Mouse (Mus musculus) neural tube, embryonic 14.5 days (tissue): Measurements from ENCODE around the gene Rhbdf2. TPM values are rescaled to one million over a fixed set of nuclear protein-coding genes. Genes with fewer than 3 reads are reported as not detected.

ENCODE experiments used
- ATAC-seq: fragments of 200-750 bp; cut with Nextera tagmentation; 2 replicates; pipeline ENCODE4 v1.8.0; 2017; ENCODE audit warnings: low read depth, mild to moderate bottlenecking, moderate TSS enrichment, moderate library complexity
- H3K27ac ChIP-seq: fragments of 300-500 bp; sonication (generic); 2 replicates; pipeline ENCODE4 v1.5.1; 2014; ENCODE audit warnings: low read depth, mild to moderate bottlenecking, control low read depth, low read length, moderate library complexity, mixed read lengths
- H3K27me3 ChIP-seq: fragments of 300-500 bp; sonication (generic); 2 replicates; pipeline ENCODE4 v1.6.1; 2014; ENCODE audit warnings: low read length; ENCODE audit not compliant: control insufficient read depth, insufficient read depth
- H3K36me3 ChIP-seq: fragments of 300-500 bp; sonication (generic); 2 replicates; pipeline ENCODE4 v1.6.1; 2014; ENCODE audit warnings: low read length, mixed read lengths; ENCODE audit not compliant: control insufficient read depth, insufficient read depth
- H3K4me1 ChIP-seq: fragments of 300-500 bp; sonication (generic); 2 replicates; pipeline ENCODE4 v1.6.1; 2014; ENCODE audit warnings: low read length; ENCODE audit not compliant: control insufficient read depth, insufficient read depth
- H3K4me2 ChIP-seq: fragments of 300-500 bp; sonication (generic); 2 replicates; pipeline ENCODE4 v1.6.1; 2014; ENCODE audit warnings: mild to moderate bottlenecking, low read depth, low read length, control low read depth
- H3K4me3 ChIP-seq: fragments of 300-500 bp; sonication (generic); 2 replicates; pipeline ENCODE4 v1.5.1; 2014; ENCODE audit warnings: low read depth, low read length, control low read depth, mixed read lengths
- H3K9ac ChIP-seq: fragments of 300-500 bp; sonication (generic); replicated peaks from 2 replicates; pipeline ENCODE4 v1.6.1; 2014; ENCODE audit warnings: low read depth, mild to moderate bottlenecking, control low read depth, low read length, mixed read lengths
- H3K9me3 ChIP-seq: fragments of 300-500 bp; sonication (generic); 2 replicates; pipeline ENCODE4 v1.6.1; 2016; ENCODE audit warnings: low read length; ENCODE audit not compliant: control insufficient read depth
- WGBS: fragments of 180-500 bp; shearing (Covaris S2); extraction: QIAGEN DNeasy Blood & Tissue Kit; methylation state at CpG from one replicate; pipeline ENCODE4 v1.1.7; 2014; 5-methylcytosine and 5-hydroxymethylcytosine counted together
- polyA plus RNA-seq: library from polyadenylated mRNA; unstranded; fragments of >200 nt; fragmentation: Nextera tagmentation; extraction: Ambion mirVana; gene quantifications from 2 replicates; pipeline ENCODE4 v1.2.1, GENCODE M21; 2014

Gene Rhbdf2
- polyA plus RNA-seq, 1 experiment from 2014 or later, result 0.52 TPM

GRCm38 (mm10) chr11:116661948-116662377 lies 35.1 kb upstream of the Rhbdf2 start:
- Histone ChIP-seq H3K27ac (peak overlapping the region; percentile 79), H3K9ac (peak overlapping the region; percentile 22; the same call in 1 of the 2 replicates), H3K36me3 (no peaks in the 10 kb centered on the region), H3K4me1 (peaks cover 51% of the 10 kb centered on the region), H3K27me3 (no peaks in the 10 kb centered on the region), H3K9me3 (no peaks in the 10 kb centered on the region), H3K4me2 (peak overlapping the region; percentile 15; the same call in 1 of the 2 replicates), H3K4me3 (no peak overlapping the region)
- 30% methylated on average over 8 of the region's 8 CpGs for WGBS
- 0 out of 2 replicates have a peak, but pooled peaks have one; percentile 7 for ATAC-seq

DNA sequence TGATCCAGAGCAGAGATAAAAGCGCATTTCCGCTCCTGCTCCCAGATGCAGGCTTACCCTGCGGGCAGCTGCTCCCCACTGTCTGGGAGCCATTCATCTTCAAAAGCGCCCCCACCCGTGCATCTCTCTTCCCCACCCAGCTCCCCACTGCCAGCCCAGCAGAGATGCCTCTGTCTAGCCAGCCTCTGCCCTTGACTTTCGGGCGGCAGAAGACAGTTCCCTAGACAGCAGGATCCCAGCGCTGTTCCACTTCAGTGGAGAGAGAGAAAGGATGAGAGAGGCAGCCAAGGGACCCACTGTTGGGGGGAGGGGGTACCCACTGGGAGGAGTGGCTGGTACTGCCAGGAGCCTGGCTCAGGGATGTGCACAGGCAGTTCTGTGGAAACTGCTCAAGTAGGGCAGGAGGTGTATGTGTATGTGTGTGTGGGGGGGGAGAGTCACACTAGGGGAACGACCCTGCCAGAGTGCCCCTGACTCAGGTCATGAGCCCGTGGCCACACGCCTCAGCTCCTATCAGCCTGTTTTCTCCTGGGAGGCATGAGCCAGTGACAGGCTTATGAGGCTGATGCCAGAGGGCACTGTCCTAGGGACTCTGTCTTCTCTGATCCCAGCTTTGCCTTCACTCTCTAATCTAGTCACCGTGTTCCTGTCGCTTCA lies 34.6 kb upstream of the Rhbdf2 start:
- peak overlapping the region; percentile 79 for H3K27ac ChIP-seq
- H3K27me3 ChIP-seq, result no peaks in the 10 kb centered on the region
- H3K4me2 ChIP-seq, result peak overlapping the region; percentile 15; the same call in 1 of the 2 replicates
- no peaks in the 10 kb centered on the region for H3K9me3 ChIP-seq
- H3K9ac ChIP-seq, result peak overlapping the region; percentile 44; the same call in 1 of the 2 replicates
- peaks cover 51% of the 10 kb centered on the region for H3K4me1 ChIP-seq
- ATAC-seq, result peak; percentile 75
- 10% methylated on average over 13 of the region's 13 CpGs for WGBS
- H3K36me3 ChIP-seq, result no peaks in the 10 kb centered on the region
- no peak overlapping the region for H3K4me3 ChIP-seq

DNA sequence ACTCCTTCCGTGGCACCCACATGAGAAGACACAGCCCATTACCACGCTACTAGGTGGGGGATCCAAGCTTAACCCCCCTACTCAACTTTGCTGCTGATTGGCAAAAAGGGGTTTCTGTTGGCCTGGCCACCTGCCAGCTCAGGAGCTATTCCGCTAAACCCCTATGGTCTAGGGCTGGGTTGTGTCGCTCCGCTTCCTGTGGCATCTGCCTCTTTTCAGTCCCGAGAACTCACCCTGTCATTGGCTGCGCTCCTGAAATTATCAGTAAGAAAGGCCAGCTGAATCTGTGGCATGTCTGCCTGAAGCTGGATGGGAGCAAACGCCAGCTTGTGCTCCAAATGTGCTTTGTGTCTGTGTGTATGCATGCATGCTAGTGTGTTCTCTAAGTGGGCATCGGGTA lies 33.4 kb upstream of the Rhbdf2 start:
- ATAC-seq, result no peak
- Histone ChIP-seq H3K4me3 (no peak overlapping the region), H3K36me3 (no peaks in the 10 kb centered on the region), H3K4me1 (peaks cover 51% of the 10 kb centered on the region), H3K9me3 (no peaks in the 10 kb centered on the region), H3K27me3 (no peaks in the 10 kb centered on the region), H3K9ac (no peak overlapping the region), H3K4me2 (no peak overlapping the region), H3K27ac (peak overlapping the region; percentile 79)
- WGBS, result 50% methylated on average over 9 of the region's 9 CpGs

DNA sequence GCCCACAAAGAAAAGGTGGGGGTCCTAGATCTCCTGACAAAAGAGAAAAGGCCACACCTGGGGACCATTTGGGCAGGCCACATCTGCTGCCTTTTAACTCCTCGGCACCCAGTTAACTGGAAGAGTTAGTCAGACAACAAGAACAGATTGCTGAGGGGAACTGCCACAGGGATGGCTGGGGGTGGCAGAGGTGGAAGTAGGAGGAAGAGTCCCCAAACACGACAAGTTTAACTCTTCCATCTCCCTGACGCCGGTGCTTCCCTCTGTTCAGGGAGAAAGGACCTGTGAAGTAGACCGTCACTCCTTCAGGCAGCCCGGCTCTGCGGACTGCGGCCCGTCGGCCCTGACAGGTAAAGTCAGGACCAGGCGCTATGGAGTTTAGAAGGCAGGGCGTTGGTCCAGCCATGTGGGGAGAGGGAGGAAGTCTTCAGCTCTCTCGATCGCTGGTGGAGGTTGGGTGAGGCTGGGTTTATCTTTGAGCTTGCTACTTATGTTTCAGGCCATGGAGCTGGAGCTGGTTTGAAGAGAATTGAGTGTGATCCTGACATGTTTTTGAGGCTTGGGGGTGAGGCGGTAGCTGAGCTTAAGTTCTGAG lies 32.3 kb upstream of the Rhbdf2 start:
- peaks cover under 1% of the 10 kb centered on the region; the same call in 1 of the 2 replicates for H3K27me3 ChIP-seq
- H3K27ac ChIP-seq, result no peak overlapping the region
- no peaks in the 10 kb centered on the region for H3K9me3 ChIP-seq
- H3K4me3 ChIP-seq, result no peak overlapping the region
- no peak overlapping the region for H3K9ac ChIP-seq
- no peak for ATAC-seq
- WGBS, result 85% methylated on average over 15 of the region's 15 CpGs
- H3K36me3 ChIP-seq, result no peaks in the 10 kb centered on the region
- peaks cover 49% of the 10 kb centered on the region for H3K4me1 ChIP-seq
- H3K4me2 ChIP-seq, result no peak overlapping the region

- Histone ChIP-seq H3K9me3 (no peaks in the 10 kb centered on the region), H3K36me3 (no peaks in the 10 kb centered on the region), H3K9ac (no peak overlapping the region), H3K27ac (peak overlapping the region; percentile 48; the same call in 1 of the 2 replicates), H3K4me1 (peaks cover 40% of the 10 kb centered on the region), H3K27me3 (peaks cover 4% of the 10 kb centered on the region; the same call in 1 of the 2 replicates), H3K4me3 (no peak overlapping the region), H3K4me2 (no peak overlapping the region)
- WGBS, result 70% methylated on average over 10 of the region's 10 CpGs
- ATAC-seq, result no peak
Observed at GRCm38 (mm10) chr11:116658238-116658637, 31.4 kb upstream of the Rhbdf2 start.

DNA sequence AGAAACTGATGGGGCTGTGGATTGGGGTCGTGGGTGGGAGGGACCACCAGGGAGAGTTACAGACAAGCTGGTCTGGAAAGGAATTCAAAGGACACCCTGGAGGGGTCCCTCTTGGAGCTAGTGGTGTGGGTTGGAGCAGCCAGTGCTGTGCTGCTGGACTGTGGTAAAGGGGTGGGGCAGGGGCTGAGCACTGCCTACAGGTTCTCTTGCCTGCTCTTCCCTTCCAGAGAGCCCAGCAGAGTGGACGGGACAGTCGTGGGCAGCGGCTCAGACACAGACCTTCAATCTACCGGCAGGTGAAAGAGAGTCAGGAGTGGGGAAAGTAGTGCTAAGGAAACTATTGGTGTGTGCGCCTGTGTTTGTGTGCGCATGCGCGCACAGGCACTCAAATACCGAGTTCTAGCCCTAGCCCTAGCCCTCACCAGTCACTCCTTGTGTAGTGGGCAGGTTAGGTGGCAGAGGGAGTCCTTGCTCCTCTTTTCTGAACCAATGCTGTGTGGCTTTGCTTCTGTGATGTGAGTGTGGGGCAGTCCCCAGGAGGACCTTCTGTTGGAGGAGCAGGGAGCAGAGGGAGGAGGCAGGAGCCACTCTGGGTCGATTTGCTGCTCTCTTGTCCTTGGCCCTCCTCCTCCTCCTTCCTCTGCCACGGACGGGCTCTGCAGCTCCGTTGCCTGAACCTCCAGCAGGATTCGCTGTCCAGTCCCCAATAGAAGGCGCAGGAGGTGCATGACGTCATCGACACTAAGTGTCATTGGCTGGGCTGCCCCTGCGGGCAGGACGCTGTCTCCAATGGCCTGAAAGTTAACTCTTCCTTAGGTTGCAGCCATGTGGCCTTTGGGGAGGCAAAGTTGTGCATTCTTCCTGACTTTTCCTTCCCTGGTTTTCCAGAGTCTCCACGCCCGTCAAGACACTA lies 30.7 kb upstream of the Rhbdf2 start:
- peaks cover 5% of the 10 kb centered on the region for H3K27me3 ChIP-seq
- H3K27ac ChIP-seq, result peak overlapping the region; percentile 81
- 0 out of 2 replicates have a peak overlapping the region, but pooled peaks have one; percentile 8 for H3K9ac ChIP-seq
- peak overlapping the region; percentile 45 for H3K4me2 ChIP-seq
- ATAC-seq, result peak; percentile 65; the same call in 1 of the 2 replicates
- 13% methylated on average over 22 of the region's 22 CpGs for WGBS
- no peaks in the 10 kb centered on the region for H3K36me3 ChIP-seq
- H3K4me1 ChIP-seq, result peaks cover 38% of the 10 kb centered on the region
- no peaks in the 10 kb centered on the region for H3K9me3 ChIP-seq
- H3K4me3 ChIP-seq, result peak overlapping the region; percentile 25; the same call in 1 of the 2 replicates

DNA sequence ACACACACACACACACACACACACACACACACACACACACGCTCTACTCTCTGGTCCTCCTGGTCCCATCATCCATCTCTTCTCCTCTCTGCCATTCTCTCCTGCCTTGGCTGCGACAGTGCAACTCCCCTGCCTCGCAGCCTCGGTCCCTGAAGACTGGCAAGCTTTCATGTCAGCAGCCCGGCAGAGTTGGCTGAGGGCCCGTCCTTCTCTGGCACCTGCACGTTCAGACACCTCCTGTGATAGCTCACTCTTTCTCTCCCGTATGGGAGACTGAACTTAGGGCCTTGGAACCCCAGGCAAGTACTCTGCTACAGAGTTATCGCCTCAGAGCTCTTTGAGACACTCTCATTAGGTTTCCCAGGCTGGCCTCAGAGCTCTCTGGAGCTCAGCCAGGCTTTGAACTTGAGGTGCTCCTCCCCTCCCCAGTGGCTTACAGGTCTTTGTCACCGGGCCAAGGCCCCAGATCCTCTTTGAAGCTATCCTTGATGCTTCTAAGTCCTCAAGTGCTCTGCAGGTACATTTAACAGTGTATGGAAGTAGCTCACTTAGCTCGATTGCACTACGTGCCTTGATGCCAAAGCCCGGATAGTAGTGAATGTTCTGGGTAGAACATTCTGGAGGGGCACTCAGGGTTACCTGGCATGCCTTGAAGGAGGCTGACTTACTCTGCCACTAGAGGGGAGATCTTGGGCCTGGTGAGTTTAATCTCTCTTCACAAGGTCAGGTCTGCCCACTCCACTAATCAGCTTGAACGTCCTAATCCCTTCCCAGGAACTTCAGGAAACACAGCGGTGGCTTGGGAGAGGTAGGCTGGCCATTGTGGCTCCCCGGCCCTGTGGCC lies 29.8 kb upstream of the Rhbdf2 start:
- peaks cover 34% of the 10 kb centered on the region for H3K4me1 ChIP-seq
- no peaks in the 10 kb centered on the region for H3K36me3 ChIP-seq
- peaks cover 11% of the 10 kb centered on the region for H3K27me3 ChIP-seq
- H3K4me2 ChIP-seq, result no peak overlapping the region
- H3K9ac ChIP-seq, result no peak overlapping the region
- no peak overlapping the region for H3K4me3 ChIP-seq
- no peaks in the 10 kb centered on the region for H3K9me3 ChIP-seq
- no peak overlapping the region for H3K27ac ChIP-seq
- 62% methylated on average over 16 of the region's 16 CpGs for WGBS
- ATAC-seq, result no peak

DNA sequence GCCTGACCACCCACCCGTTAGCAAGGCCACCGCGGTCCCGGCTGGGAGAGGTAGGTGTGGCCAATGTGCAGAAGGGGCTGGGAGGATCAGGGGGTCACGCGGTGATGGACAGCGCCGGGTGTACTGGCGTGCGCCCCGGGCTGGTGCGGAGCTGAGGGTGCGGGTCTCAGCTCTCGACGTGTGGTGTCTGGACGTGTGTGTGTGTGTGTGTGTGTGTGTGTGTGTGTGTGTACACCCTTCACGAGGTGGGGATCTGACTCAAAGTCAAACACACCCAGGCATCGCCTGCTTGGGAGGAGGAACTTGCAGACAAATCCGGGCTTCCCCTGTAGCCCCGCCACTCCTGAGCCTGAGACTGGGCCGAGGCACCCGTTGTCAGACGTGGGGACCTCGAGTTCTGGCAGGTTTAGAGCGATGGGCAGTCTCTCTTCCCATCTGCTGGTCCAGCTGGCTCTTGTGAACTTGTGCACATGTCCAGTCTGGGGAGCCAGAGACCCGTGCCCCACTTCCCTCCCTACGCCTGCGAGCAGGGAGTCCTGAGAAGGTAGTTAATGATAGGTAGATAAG lies 27.5 kb upstream of the Rhbdf2 start, which contains the start of gene Cygb:
Gene Cygb (minus strand): TSS at position 59 of the 567 bp plus-strand sequence.
- peak within 1 kb of the TSS; percentile 72 for H3K9ac ChIP-seq
- peaks cover 12% of the 10 kb centered on the region for H3K27me3 ChIP-seq
- 0 out of 2 replicates have a peak within 1 kb of the TSS, but pooled peaks have one; percentile 28 for H3K27ac ChIP-seq
- H3K4me1 ChIP-seq, result peaks cover 19% of the 10 kb centered on the region
- WGBS, result 7% methylated on average over 27 of the region's 28 CpGs
- no peaks in the 10 kb centered on the region for H3K9me3 ChIP-seq
- no peaks in the 10 kb centered on the region for H3K36me3 ChIP-seq
- ATAC-seq, result no peak; the same call in 1 of the 2 replicates
- peak within 1 kb of the TSS; percentile 96 for H3K4me2 ChIP-seq
- peak within 1 kb of the TSS; percentile 57 for H3K4me3 ChIP-seq
